Mouse (Mus musculus): ENCODE measurements around the gene Magi1.

DNA sequence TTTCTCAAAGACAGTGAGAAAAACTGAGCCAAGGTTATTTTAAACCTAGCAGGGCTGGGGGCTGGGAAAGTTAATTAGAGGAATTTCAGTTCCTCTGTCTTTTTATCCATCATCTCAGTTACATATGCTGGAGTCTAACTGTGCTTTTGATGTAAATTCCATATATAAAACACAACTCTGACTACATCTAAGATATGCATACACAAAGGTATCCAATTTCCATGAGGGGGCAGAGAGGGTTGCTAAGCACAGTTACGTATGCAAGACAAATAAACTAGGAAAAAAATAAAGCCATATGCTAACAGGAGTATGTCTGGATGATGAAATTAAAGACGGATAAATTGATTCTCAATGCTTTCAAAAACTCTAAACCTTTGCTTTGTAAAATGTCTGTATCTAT is 315.0 kb downstream of the Magi1 start:
- TF ChIP-seq POLR2A (IDR thresholded peaks at IDR 0.05; ENCODE audit: borderline replicate concordance, extremely low read depth, insufficient read depth, insufficient read length, poor library complexity, severe bottlenecking) = no peak
- no peak for TF ChIP-seq CTCF (IDR thresholded peaks at IDR 0.05; ENCODE audit: borderline replicate concordance, extremely low read depth, insufficient read depth, insufficient read length)

Data from brain, embryonic 14.5 days (tissue).